Mouse (Mus musculus) right cerebral cortex, postnatal 25 days (tissue): ENCODE measurements around the gene Dusp22.

Source experiments
- DNase-seq: peaks from one replicate; pipeline ENCODE4 v3.0.0; 2022

Dusp22 gene

GRCm38 (mm10) chr13:30752581-30753187, 92.9 kb downstream of the Dusp22 start:
- DNase-seq = no peak

- no peak for DNase-seq
Observed at GRCm38 (mm10) chr13:30753441-30753840, 93.6 kb downstream of the Dusp22 start.

- DNase-seq = no peak
Observed at GRCm38 (mm10) chr13:30754066-30754465, 94.3 kb downstream of the Dusp22 start.

- no peak for DNase-seq
Observed at GRCm38 (mm10) chr13:30754825-30755476, 95.2 kb downstream of the Dusp22 start.

GRCm38 (mm10) chr13:30755577-30755976, 95.8 kb downstream of the Dusp22 start:
- no peak for DNase-seq

GRCm38 (mm10) chr13:30755998-30756639, 96.3 kb downstream of the Dusp22 start:
- no peak for DNase-seq

- DNase-seq = no peak
Observed at GRCm38 (mm10) chr13:30757264-30757900, 97.6 kb downstream of the Dusp22 start.

- no peak for DNase-seq
Observed at GRCm38 (mm10) chr13:30758789-30759381, 99.1 kb downstream of the Dusp22 start.

GRCm38 (mm10) chr13:30760374-30761090, 100.7 kb downstream of the Dusp22 start:
- no peak for DNase-seq
